Mouse (Mus musculus) myocyte (in vitro differentiated cells): ENCODE data around the gene Tmc7. TPM values are rescaled to one million over a fixed set of nuclear protein-coding genes. Genes with fewer than 3 reads are reported as not detected.

Source experiments
- H3K27me3 ChIP-seq: one replicate; pipeline ENCODE4 v1.6.1; 2011; ENCODE audit not compliant: control insufficient read depth, insufficient read depth, insufficient read length
- H3K36me3 ChIP-seq: one replicate; pipeline ENCODE4 v1.6.1; 2011; ENCODE audit not compliant: control insufficient read depth, insufficient read depth
- H3K4me2 ChIP-seq: one replicate; pipeline ENCODE4 v1.6.1; 2011; ENCODE audit warnings: low read depth, control low read depth
- H3K4me3 ChIP-seq: one replicate; pipeline ENCODE4 v1.5.1; 2011; ENCODE audit warnings: mild to moderate bottlenecking, control low read depth, moderate library complexity
- H3K79me2 ChIP-seq: one replicate; pipeline ENCODE4 v1.6.1; 2011; ENCODE audit not compliant: control insufficient read depth, insufficient read depth
- H3ac ChIP-seq: one replicate; pipeline ENCODE4 v1.6.1; 2011; ENCODE audit not compliant: control insufficient read depth, insufficient read length
- CEBPB ChIP-seq: IDR thresholded peaks from 2 replicates; pipeline ENCODE4 v1.6.1; 2011; ENCODE audit warnings: mild to moderate bottlenecking, moderate library complexity; ENCODE audit not compliant: poor library complexity, insufficient read depth, severe bottlenecking
- E2F4 ChIP-seq: IDR thresholded peaks from one replicate; pipeline ENCODE4 v1.6.1; 2011; ENCODE audit warnings: mild to moderate bottlenecking, control low read depth, moderate library complexity; ENCODE audit not compliant: insufficient read depth
- MAX ChIP-seq: IDR thresholded peaks from one replicate; pipeline ENCODE4 v1.6.1; 2011; ENCODE audit warnings: low read depth, mild to moderate bottlenecking, control low read depth
- MYOD1 ChIP-seq, 3 experiments: IDR thresholded peaks; one replicate each; pipeline ENCODE4 v1.6.1; 2011; ENCODE audit warnings: control low read depth in 2 of 3, low read depth in 2 of 3, mild to moderate bottlenecking in 2 of 3, moderate library complexity in 1 of 3; ENCODE audit not compliant: insufficient read length in 2 of 3, control insufficient read depth in 1 of 3
- MYOG ChIP-seq, 3 experiments: IDR thresholded peaks; one replicate each; pipeline ENCODE4 v1.6.1; 2011; ENCODE audit warnings: control low read depth in 2 of 3, low read depth in 2 of 3, mild to moderate bottlenecking in 2 of 3; ENCODE audit not compliant: insufficient read length in 2 of 3, control insufficient read depth in 1 of 3, insufficient read depth in 1 of 3
- POLR2A ChIP-seq: IDR thresholded peaks from one replicate; pipeline ENCODE4 v1.6.1; 2011; ENCODE audit warnings: low read depth, mild to moderate bottlenecking, control low read depth, moderate library complexity; ENCODE audit not compliant: insufficient read length
- POLR2AphosphoS2 ChIP-seq: IDR thresholded peaks from one replicate; pipeline ENCODE4 v1.6.1; 2011; ENCODE audit warnings: low read depth, control low read depth; ENCODE audit not compliant: insufficient read length
- REST ChIP-seq: IDR thresholded peaks from one replicate; pipeline ENCODE4 v1.6.1; 2011; ENCODE audit warnings: mild to moderate bottlenecking, control low read depth, moderate library complexity; ENCODE audit not compliant: insufficient read depth, insufficient read length
- SRF ChIP-seq: IDR thresholded peaks from one replicate; pipeline ENCODE4 v1.6.1; 2011; ENCODE audit warnings: low read depth; ENCODE audit not compliant: control insufficient read depth, insufficient read length
- TCF12 ChIP-seq: IDR thresholded peaks from one replicate; pipeline ENCODE4 v1.6.1; 2011; ENCODE audit warnings: mild to moderate bottlenecking, control low read depth; ENCODE audit not compliant: poor library complexity, insufficient read depth, severe bottlenecking
- TCF3 ChIP-seq: IDR thresholded peaks from one replicate; pipeline ENCODE4 v1.6.1; 2011; ENCODE audit warnings: low read depth, control low read depth; ENCODE audit not compliant: insufficient read length
- USF1 ChIP-seq: IDR thresholded peaks from one replicate; pipeline ENCODE4 v1.6.1; 2011; ENCODE audit warnings: low read depth, mild to moderate bottlenecking, control low read depth, moderate library complexity
- polyA plus RNA-seq: library from polyadenylated mRNA; unstranded; fragments of >200 nt; fragmentation: generic; extraction: Trizol; gene quantifications from one replicate; pipeline ENCODE4 v1.2.1, GENCODE M21; 2012; ENCODE audit warnings: missing spikeins

Gene Tmc7
- polyA plus RNA-seq, 1 experiment: 0.02 TPM

DNA sequence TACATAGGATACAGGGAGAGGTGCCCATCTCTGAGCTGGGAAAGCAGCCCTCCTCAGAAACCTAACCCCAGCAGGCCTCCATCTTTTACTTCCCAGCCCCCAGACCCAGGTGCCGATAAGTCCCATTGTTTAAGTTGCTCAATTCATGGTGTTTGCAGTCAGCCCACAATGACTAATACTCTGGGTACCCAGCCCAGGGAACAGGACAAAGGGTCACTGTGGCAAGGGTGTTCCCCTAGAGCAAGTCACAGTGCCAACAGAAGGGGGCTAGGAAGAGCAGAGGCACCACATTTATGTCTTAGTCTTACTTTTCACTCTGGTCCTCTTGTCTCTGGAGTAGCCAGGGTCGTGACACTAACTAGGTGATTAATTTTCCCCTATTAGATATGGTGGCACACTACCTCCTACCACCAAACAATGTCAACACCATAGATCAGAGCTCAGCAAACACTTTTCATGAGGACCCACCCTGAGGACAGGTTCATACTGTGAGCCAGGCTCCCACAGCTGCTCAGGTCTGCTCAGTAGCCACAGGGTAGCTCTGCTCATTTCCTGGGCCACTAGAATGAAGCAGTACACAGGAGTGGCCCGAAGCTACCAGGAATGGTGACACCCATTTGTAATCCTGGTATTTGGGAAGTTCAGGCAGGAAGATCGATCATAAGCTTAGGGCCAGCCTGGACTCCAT is 89.5 kb downstream of the Tmc7 start:
- Histone ChIP-seq H3ac (no peak overlapping the region), H3K4me2 (no peak overlapping the region), H3K4me3 (no peak overlapping the region), H3K27me3 (no peaks in the 10 kb centered on the region), H3K79me2 (peaks cover 12% of the 10 kb centered on the region), H3K36me3 (no peaks in the 10 kb centered on the region)
- no peak for TF ChIP-seq CEBPB
- no peak for TF ChIP-seq E2F4
- no peak for TF ChIP-seq TCF12
- TF ChIP-seq TCF3: no peak
- no peak for TF ChIP-seq MYOD1 (IDR thresholded peaks at IDR 0.05; ENCODE audit: control insufficient read depth in 1 of 3, insufficient read length in 2 of 3, low read depth in 2 of 3)
- no peak for TF ChIP-seq MYOG (IDR thresholded peaks at IDR 0.05; ENCODE audit: control insufficient read depth in 1 of 3, insufficient read depth in 1 of 3, insufficient read length in 2 of 3, low read depth in 2 of 3)
- no peak for TF ChIP-seq REST
- TF ChIP-seq USF1: no peak
- TF ChIP-seq MAX: no peak
- no peak for TF ChIP-seq POLR2A
- no peak for TF ChIP-seq POLR2AphosphoS2

DNA sequence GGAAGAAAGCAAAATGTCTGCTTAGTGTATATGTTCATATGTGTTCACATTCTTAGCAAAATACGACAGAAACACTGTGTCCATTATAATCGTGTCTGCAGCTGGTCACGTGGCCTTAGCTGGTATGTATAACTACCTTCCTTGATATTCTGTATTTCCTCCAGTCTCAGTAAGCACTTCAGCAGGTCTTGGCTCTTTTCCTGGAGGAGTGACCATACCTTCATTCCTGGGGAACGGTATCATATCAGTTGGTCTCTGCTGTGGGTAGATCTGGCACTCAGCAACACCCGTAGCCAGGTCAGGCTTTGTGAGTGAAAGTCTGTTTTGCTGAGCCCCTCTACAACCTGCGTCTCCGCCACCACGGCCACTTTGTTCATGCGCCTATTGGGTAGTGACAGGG is 90.6 kb downstream of the Tmc7 start:
- Histone ChIP-seq H3K79me2 (peaks cover 24% of the 10 kb centered on the region), H3K4me2 (no peak overlapping the region), H3K36me3 (no peaks in the 10 kb centered on the region), H3ac (no peak overlapping the region), H3K4me3 (no peak overlapping the region), H3K27me3 (no peaks in the 10 kb centered on the region)
- TF ChIP-seq MYOG (IDR thresholded peaks at IDR 0.05; ENCODE audit: control insufficient read depth in 1 of 3, insufficient read depth in 1 of 3, insufficient read length in 2 of 3, low read depth in 2 of 3) (no peak), MAX (no peak), TCF12 (no peak), SRF (no peak), POLR2AphosphoS2 (no peak), E2F4 (no peak), POLR2A (no peak), CEBPB (no peak), USF1 (no peak), REST (no peak), TCF3 (no peak), MYOD1 (IDR thresholded peaks at IDR 0.05; ENCODE audit: control insufficient read depth in 1 of 3, insufficient read length in 2 of 3, low read depth in 2 of 3) (no peak)

DNA sequence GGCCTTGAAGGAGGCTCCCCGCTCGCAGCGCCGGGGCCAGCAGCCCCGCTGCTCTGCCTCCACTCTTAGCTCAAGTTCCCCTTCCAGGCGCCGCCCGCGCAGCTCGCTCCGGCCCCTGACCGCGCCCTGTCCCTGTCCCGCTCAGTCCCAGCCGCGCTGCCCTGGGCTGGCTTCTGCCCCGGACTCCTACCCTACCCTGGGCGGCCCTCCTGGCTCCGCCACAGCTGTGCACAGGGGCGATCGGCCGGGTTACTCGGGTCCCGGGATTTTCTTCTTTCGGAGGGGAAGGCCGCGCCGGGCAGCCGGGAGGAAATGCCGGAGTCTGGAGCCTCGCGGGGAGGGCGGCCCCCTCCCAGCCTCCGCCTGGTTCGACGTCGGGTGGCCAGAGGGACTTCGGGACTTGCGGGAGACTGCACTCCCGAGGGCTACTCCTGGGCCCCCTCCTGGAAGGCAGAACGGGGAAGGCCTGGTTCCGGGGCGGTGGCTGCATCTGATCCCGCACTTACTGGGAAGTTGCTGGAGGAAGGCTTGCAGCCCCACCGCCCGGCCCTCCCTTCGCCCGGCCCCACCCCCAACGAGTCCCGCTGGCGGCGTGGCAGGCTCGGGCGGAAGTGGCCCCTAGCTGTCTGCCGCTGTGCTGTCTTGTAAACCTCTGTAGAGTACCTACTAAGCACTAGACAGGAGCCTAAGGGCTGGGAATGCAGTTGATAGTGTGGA is 92.9 kb downstream of the Tmc7 start, which contains the start of gene Itpripl2:
Gene Itpripl2, minus strand, starts transcription at position 545 of the 717 bp plus-strand sequence.
- TF ChIP-seq MYOG (IDR thresholded peaks at IDR 0.05; ENCODE audit: control insufficient read depth in 1 of 3, insufficient read depth in 1 of 3, insufficient read length in 2 of 3, low read depth in 2 of 3) (no peak), MYOD1 (IDR thresholded peaks at IDR 0.05; ENCODE audit: control insufficient read depth in 1 of 3, insufficient read length in 2 of 3, low read depth in 2 of 3) (peak in 2 of 3 experiments; percentile 10), POLR2A (peak; percentile 76), CEBPB (no peak), REST (no peak), TCF3 (no peak), POLR2AphosphoS2 (peak; percentile 66), SRF (no peak), MAX (no peak)
- peaks cover 47% of the 10 kb centered on the region for H3K79me2 ChIP-seq
- H3K27me3 ChIP-seq: no peaks in the 10 kb centered on the region
- H3K4me3 ChIP-seq: peak within 1 kb of the TSS; percentile 39
- H3K36me3 ChIP-seq: no peaks in the 10 kb centered on the region
- peak within 1 kb of the TSS; percentile 80 for H3ac ChIP-seq
- peak within 1 kb of the TSS; percentile 85 for H3K4me2 ChIP-seq

DNA sequence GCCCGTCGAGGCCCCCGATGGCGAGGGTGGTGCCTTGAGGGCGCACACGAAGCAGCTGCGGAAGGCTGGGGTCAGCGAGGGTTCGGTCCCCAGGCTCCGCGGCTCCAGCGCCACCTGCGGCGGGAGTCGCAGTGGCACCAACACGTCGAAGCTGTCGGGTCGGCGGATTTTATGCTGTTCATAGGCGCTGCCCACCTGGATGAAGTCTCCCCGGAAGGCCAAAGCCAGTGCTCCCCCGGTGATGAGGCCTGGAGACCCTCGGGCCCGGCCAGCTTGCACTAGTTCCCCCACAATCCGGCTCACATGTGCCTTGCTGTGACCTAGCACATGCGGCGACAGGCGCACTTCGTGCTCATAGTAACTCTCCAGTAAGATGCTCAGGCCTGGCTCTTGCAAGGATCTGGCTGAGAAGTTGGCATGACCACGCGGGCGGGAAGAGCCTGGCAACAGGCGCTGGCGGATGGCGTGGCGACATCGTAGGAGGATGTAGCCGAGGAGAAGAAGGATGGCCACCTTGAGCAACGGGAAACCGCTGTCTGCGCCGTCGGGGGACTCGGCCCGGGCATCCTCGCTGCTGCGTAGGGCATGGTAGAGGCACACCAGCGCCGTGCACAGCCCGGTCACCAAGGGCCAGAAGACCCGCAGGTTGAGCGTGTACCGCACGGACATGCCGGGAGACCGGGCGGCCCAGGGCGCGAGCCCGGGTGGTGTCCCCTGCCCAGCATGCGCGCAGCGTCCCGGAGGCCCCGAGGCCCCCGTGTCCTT is 93.7 kb downstream of the Tmc7 start:
- H3K36me3 ChIP-seq: no peaks in the 10 kb centered on the region
- TF ChIP-seq POLR2AphosphoS2 (no peak), USF1 (no peak), E2F4 (no peak), SRF (no peak), TCF3 (no peak), MYOD1 (IDR thresholded peaks at IDR 0.05; ENCODE audit: control insufficient read depth in 1 of 3, insufficient read length in 2 of 3, low read depth in 2 of 3) (no peak), TCF12 (no peak), MYOG (IDR thresholded peaks at IDR 0.05; ENCODE audit: control insufficient read depth in 1 of 3, insufficient read depth in 1 of 3, insufficient read length in 2 of 3, low read depth in 2 of 3) (no peak), MAX (no peak), CEBPB (no peak), POLR2A (no peak), REST (no peak)
- no peaks in the 10 kb centered on the region for H3K27me3 ChIP-seq
- peaks cover 52% of the 10 kb centered on the region for H3K79me2 ChIP-seq
- H3K4me3 ChIP-seq: peak overlapping the region; percentile 39
- H3K4me2 ChIP-seq: peak overlapping the region; percentile 85
- peak overlapping the region; percentile 80 for H3ac ChIP-seq
